Mouse (Mus musculus) hindbrain, embryonic 14.5 days (tissue): ENCODE data around the gene Gdf1. TPM values are rescaled to one million over a fixed set of nuclear protein-coding genes. Genes with fewer than 3 reads are reported as not detected.

ENCODE experiments used
- ATAC-seq: fragments of 200-750 bp; cut with Nextera tagmentation; 2 replicates; pipeline ENCODE4 v1.8.0; 2017; ENCODE audit warnings: moderate number of reproducible peaks, mild to moderate bottlenecking, moderate TSS enrichment, moderate library complexity; ENCODE audit not compliant: low FRiP score
- DNase-seq: peaks from one replicate; pipeline ENCODE4 v3.0.0-alpha.2; 2015; ENCODE audit warnings: low spot score
- H3K27ac ChIP-seq: fragments of 300-500 bp; sonication (generic); 2 replicates; pipeline ENCODE4 v1.5.1; 2014; ENCODE audit warnings: mild to moderate bottlenecking, moderate library complexity
- H3K27me3 ChIP-seq: fragments of 300-500 bp; sonication (generic); 2 replicates; pipeline ENCODE4 v1.6.1; 2014; ENCODE audit warnings: mild to moderate bottlenecking, low read length, mixed read lengths; ENCODE audit not compliant: control insufficient read depth, insufficient read depth
- H3K36me3 ChIP-seq: fragments of 300-500 bp; sonication (generic); replicated peaks from 2 replicates; pipeline ENCODE4 v1.6.1; 2014; ENCODE audit not compliant: control insufficient read depth, insufficient read depth
- H3K4me1 ChIP-seq: fragments of 300-500 bp; sonication (generic); replicated peaks from 2 replicates; pipeline ENCODE4 v1.6.1; 2014; ENCODE audit warnings: antibody characterized with exemption, low read length, mixed read lengths; ENCODE audit not compliant: control insufficient read depth, insufficient read depth
- H3K4me2 ChIP-seq: fragments of 300-500 bp; sonication (generic); replicated peaks from 2 replicates; pipeline ENCODE4 v1.6.1; 2014; ENCODE audit warnings: mild to moderate bottlenecking, moderate library complexity
- H3K4me3 ChIP-seq: fragments of 300-500 bp; sonication (generic); replicated peaks from 2 replicates; pipeline ENCODE4 v1.5.1; 2014; ENCODE audit warnings: mild to moderate bottlenecking, low read length
- H3K9ac ChIP-seq: fragments of 300-500 bp; sonication (generic); 2 replicates; pipeline ENCODE4 v1.6.1; 2014
- H3K9me3 ChIP-seq: fragments of 300-500 bp; sonication (generic); 2 replicates; pipeline ENCODE4 v1.6.1; 2016; ENCODE audit warnings: low read length; ENCODE audit not compliant: control insufficient read depth
- WGBS: fragments of 180-500 bp; shearing (Covaris S2); extraction: QIAGEN DNeasy Blood & Tissue Kit; methylation state at CpG from one replicate; pipeline ENCODE4 v1.1.7; 2014; 5-methylcytosine and 5-hydroxymethylcytosine counted together
- polyA plus RNA-seq: library from polyadenylated mRNA; unstranded; fragments of >200 nt; fragmentation: Nextera tagmentation; extraction: Ambion mirVana; gene quantifications from 2 replicates; pipeline ENCODE4 v1.2.1, GENCODE M21; 2014

Gene Gdf1
- polyA plus RNA-seq, 1 experiment from 2014 or later = 0.23 TPM

DNA sequence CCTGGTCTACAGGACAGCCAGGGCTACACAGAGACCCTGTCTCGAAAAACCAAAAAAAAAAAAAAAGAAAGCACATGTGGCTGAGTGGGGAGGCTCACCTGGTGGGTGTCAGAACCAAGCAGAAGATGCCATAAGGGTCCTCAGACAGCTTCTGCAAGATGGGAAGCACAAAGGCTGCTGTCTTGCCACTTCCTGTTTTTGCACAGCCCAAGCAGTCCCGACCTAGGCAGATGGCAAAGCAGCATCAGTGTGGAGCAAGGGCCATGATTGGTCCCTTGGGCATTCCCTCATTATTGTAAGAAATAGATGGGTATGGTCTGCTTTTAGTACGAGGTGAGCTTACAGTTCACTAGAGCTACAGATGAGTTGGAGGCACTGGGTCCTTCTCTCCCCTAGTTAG is 28.7 kb upstream of the Gdf1 start:
- no peak overlapping the region for H3K4me3 ChIP-seq
- H3K9me3 ChIP-seq = no peaks in the 10 kb centered on the region
- no peak for ATAC-seq
- 84% methylated on average over 3 of the region's 3 CpGs for WGBS
- H3K36me3 ChIP-seq = peaks cover 55% of the 10 kb centered on the region
- H3K27me3 ChIP-seq = no peaks in the 10 kb centered on the region
- H3K9ac ChIP-seq = no peak overlapping the region
- DNase-seq = no peak
- H3K27ac ChIP-seq = no peak overlapping the region
- no peak overlapping the region for H3K4me2 ChIP-seq
- H3K4me1 ChIP-seq = peaks cover 13% of the 10 kb centered on the region

DNA sequence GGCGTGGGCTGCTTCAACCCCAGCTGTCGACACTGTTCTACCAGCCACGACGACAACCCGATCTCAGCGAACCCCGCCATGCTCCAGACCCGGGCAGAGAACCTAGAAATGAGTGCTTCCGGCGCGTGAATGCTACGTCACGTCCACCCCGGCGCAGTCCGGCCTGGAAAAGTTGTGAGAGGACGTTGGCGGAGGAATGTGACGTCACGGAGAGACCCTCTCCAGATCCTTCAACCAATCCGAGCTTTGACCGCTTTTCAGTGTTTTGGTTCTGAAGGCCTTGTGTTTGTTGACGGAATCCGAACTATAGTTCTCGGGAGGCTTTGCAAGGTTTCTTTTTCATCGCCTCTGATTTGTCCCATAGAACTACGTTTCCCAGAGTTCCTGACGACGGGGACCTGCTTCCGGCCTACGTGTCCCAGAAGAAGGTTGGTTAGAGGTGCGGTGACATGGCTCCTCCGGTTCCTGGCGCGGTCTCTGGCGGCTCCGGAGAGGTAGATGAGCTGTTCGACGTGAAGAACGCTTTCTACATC is 27.2 kb upstream of the Gdf1 start, which contains the start of the genes Ddx49 and Cope:
TSS of gene Ddx49 (minus strand) at position 132 of the 533 bp plus-strand sequence.
TSS of gene Cope (plus strand) at position 161 of the 533 bp plus-strand sequence.
- under 1% methylated on average over 40 of the region's 40 CpGs for WGBS
- peaks cover 13% of the 10 kb centered on the region for H3K4me1 ChIP-seq
- peaks cover 53% of the 10 kb centered on the region for H3K36me3 ChIP-seq
- peak within 1 kb of the TSS; percentile 78 for H3K9ac ChIP-seq
- peak within 1 kb of the TSS; percentile 85 for H3K4me2 ChIP-seq
- no peaks in the 10 kb centered on the region for H3K9me3 ChIP-seq
- ATAC-seq = peak; percentile 92
- no peaks in the 10 kb centered on the region for H3K27me3 ChIP-seq
- H3K4me3 ChIP-seq = peak within 1 kb of the TSS; percentile 75
- H3K27ac ChIP-seq = peak within 1 kb of the TSS; percentile 72
- DNase-seq = peak; percentile 98

DNA sequence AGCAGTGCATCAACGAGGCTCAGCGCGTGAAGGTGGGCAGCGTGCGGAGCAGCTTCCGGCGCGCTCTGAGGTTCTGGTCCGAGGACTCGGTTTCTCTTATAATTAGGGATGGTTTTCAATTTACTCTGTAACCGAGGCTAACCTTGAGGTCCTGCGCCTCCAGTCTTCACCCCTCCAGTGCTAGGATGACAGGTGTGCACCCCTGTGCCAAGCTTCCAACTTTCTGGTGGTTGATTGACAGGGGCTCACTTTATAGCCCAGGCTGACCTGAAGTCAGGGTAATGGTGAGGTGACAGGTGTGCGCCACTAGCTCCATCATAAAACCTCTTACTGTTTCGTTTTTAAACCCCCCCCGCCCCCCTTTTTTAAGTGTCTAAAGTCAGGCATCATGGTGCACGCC is 26.7 kb upstream of the Gdf1 start:
- no peaks in the 10 kb centered on the region for H3K9me3 ChIP-seq
- no peaks in the 10 kb centered on the region for H3K27me3 ChIP-seq
- DNase-seq = no peak
- peak; percentile 26; the same call in 1 of the 2 replicates for ATAC-seq
- H3K4me2 ChIP-seq = peak overlapping the region; percentile 85
- peaks cover 13% of the 10 kb centered on the region for H3K4me1 ChIP-seq
- WGBS = 3% methylated on average over 16 of the region's 16 CpGs
- H3K36me3 ChIP-seq = peaks cover 53% of the 10 kb centered on the region
- H3K9ac ChIP-seq = peak overlapping the region; percentile 78
- peak overlapping the region; percentile 72 for H3K27ac ChIP-seq
- H3K4me3 ChIP-seq = peak overlapping the region; percentile 75

DNA sequence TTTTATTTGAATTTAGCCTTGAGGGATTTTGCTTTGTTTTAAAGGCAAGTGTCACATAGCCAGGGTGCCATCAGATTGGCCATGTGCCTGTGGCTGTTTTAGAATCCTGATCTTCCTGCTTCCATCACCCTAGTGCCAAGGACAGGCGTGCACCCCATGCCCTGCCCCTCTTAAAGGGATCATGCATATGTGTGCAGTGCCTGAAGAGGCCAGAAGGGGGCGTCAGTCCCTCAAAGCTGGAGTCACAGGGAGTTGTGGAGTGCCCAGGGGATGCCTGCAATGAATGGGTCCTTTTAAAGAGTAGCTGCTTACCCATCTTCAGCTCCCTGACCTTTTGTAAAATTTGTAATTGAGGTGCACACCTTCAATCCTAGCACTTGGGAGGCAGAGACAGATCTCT is 20.3 kb upstream of the Gdf1 start:
- 27% methylated on average over 2 of the region's 2 CpGs for WGBS
- ATAC-seq = no peak
- DNase-seq = no peak
- H3K27ac ChIP-seq = no peak overlapping the region
- peaks cover 86% of the 10 kb centered on the region for H3K36me3 ChIP-seq
- no peak overlapping the region for H3K4me2 ChIP-seq
- H3K4me3 ChIP-seq = no peak overlapping the region
- H3K4me1 ChIP-seq = no peaks in the 10 kb centered on the region
- H3K27me3 ChIP-seq = no peaks in the 10 kb centered on the region
- H3K9me3 ChIP-seq = no peaks in the 10 kb centered on the region
- H3K9ac ChIP-seq = no peak overlapping the region

DNA sequence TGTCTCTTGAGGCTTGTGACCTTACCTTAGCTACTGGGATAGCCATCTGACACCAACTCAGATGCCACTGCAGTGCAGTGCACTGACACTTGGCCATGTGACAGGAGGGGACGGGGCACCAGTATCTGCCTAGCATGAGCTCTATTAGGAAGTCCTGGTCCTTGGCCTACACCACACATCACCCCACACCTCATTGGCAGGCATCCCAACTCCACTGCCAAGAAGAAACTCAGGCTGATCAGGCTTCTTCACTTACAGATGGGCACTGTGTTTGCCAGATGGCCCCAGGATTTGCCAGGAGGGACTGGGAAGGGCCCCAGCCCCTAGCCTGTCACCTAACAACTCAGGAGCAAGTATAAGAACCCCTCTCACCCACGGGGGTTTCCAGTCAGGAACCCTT is 16.2 kb upstream of the Gdf1 start:
- no peak overlapping the region for H3K9ac ChIP-seq
- DNase-seq (no peak), ATAC-seq (no peak)
- no peaks in the 10 kb centered on the region for H3K9me3 ChIP-seq
- WGBS = 76% methylated on average over 2 of the region's 2 CpGs
- H3K4me1 ChIP-seq = peaks cover 23% of the 10 kb centered on the region
- peaks cover 52% of the 10 kb centered on the region for H3K36me3 ChIP-seq
- no peak overlapping the region for H3K4me3 ChIP-seq
- no peaks in the 10 kb centered on the region for H3K27me3 ChIP-seq
- no peak overlapping the region for H3K27ac ChIP-seq
- no peak overlapping the region for H3K4me2 ChIP-seq

DNA sequence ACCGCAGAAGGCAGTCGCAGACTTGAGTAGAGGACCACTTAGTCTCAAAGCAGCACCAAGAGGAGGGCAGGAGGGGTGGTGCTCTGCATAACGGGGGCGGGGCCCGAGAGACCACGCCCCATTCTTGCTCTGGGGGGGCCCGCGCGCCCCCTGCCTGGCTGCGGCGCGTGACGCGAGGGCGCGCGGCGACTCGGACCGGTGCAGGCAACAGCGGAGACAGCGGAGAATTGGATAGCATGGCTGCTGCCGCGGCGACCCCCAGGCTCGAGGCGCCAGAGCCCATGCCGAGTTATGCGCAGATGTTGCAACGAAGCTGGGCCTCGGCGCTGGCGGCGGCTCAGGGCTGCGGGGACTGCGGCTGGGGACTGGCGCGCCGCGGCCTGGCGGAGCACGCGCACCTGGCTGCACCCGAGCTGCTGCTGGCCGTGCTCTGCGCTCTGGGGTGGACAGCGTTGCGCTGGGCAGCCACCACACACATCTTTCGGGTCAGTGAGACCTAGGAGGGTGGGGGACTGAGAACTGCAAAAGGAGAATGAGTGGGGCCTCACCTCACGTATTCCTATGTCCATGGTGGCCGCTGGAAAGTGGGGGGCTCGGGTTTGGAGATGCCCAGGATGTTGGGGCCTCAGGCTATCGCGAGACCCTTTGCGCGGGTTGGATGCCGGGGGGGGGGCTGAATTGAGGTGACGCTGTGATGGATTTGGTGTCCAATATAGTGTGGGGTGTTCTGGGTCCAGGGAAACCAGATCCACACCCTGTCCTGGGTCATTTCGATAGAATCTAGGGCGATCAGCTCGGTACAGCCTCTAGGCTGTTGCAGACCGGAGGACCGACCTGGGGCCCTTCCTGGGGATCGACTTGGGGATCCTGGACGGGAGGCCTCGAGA is 13.8 kb upstream of the Gdf1 start, which contains the start of gene Cers1:
TSS of gene Cers1 (plus strand) at position 152 of the 887 bp plus-strand sequence.
- peaks cover 51% of the 10 kb centered on the region for H3K36me3 ChIP-seq

DNA sequence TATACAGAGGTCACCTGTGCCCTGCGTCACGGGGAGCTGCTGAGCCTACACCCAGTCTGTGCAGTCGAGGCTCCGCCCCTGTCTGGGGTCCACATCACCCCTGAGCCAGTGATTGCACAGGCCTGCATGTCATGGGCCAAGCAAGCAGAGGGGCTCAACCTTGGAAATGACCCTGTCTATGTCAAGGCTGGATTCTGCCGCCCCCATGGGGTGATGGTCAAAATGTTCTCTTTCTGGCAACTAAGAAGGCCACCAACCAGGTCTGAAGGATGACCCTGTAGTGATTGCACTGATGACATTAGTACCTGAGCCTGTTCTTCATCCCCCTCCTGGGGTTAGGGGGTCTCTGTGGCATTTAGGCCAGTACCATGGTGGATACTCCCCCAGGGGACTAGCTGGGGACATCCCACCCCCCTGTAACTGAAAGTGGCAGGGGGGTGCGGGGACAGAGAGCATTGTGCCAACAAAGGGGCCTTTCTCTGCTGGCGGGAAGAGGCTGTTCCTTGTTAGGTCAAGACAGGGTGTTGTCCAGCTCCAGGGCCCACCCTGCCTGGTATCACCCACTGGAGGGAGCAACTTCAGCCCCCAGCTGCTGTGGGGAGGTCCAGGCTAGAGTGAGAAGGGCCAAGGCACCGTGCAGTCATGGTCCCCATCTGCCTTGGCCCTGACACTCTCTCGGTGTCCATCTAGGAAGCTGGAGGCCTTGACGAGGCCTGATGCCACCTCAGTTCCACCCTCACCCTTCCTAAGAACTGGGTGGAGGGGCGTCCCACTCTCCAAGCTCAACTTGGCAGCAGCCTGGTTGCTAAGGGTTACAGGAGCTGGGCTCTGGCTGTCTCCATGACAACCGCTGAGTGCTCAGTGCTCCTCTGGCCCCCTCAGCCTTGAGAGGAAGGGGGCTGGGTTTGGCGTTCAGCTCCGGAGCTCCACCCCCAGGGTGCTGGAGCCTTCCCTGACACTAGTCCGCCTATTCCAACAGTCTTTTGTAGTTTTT is 12.8 kb upstream of the Gdf1 start:
- Histone ChIP-seq H3K9me3 (no peaks in the 10 kb centered on the region), H3K27ac (peak overlapping the region; percentile 89), H3K36me3 (peaks cover 51% of the 10 kb centered on the region), H3K27me3 (no peaks in the 10 kb centered on the region), H3K4me1 (peaks cover 23% of the 10 kb centered on the region), H3K9ac (peak overlapping the region; percentile 86), H3K4me3 (peak overlapping the region; percentile 56), H3K4me2 (peak overlapping the region; percentile 78)
- WGBS = 7% methylated on average over 15 of the region's 15 CpGs
- ATAC-seq (peak; percentile 87), DNase-seq (peak; percentile 88)

More for the DNA sequence above, 13.8 kb upstream of the Gdf1 start, which contains the start of gene Cers1:
- no peaks in the 10 kb centered on the region for H3K9me3 ChIP-seq
- DNase-seq (peak; percentile 81), ATAC-seq (peak; percentile 66)
- peak within 1 kb of the TSS; percentile 78 for H3K4me2 ChIP-seq
- peaks cover 23% of the 10 kb centered on the region for H3K4me1 ChIP-seq
- peak within 1 kb of the TSS; percentile 86 for H3K9ac ChIP-seq
- no peaks in the 10 kb centered on the region for H3K27me3 ChIP-seq
- H3K4me3 ChIP-seq = peak within 1 kb of the TSS; percentile 56
- under 1% methylated on average over 63 of the region's 66 CpGs for WGBS
- H3K27ac ChIP-seq = peak within 1 kb of the TSS; percentile 89

DNA sequence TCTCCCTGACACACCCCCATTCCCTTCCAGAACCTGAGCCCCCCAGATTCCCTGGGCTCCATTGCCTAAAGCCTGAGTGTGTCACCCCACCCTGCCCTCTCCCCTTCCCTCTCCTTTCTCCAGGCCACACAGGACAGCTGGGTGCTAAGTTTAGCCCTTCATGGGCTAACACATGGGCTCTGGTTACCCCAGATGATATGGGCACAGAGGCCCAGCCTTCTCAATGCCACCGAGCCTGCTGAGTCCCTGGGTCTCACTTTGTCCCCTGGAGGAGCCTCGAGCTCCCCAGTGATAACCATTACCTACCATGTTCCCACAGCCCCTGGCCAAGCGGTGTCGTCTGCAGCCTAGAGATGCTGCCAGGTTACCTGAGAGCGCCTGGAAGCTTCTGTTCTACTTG is 11.7 kb upstream of the Gdf1 start:
- Histone ChIP-seq H3K27ac (peak overlapping the region; percentile 38), H3K4me2 (peak overlapping the region; percentile 78), H3K9me3 (no peaks in the 10 kb centered on the region), H3K9ac (no peak overlapping the region; the same call in 1 of the 2 replicates), H3K36me3 (peaks cover 50% of the 10 kb centered on the region), H3K4me3 (no peak overlapping the region), H3K27me3 (no peaks in the 10 kb centered on the region), H3K4me1 (peaks cover 23% of the 10 kb centered on the region)
- ATAC-seq = no peak
- WGBS = 93% methylated on average over 5 of the region's 5 CpGs
- DNase-seq = no peak
